Mouse (Mus musculus) lung, postnatal 36 days (tissue): ENCODE results near the gene Btbd2.

ENCODE experiments used
- DNase-seq: peaks from one replicate; pipeline ENCODE4 v3.0.0; 2022; ENCODE audit warnings: mixed read lengths

Gene Btbd2

DNA sequence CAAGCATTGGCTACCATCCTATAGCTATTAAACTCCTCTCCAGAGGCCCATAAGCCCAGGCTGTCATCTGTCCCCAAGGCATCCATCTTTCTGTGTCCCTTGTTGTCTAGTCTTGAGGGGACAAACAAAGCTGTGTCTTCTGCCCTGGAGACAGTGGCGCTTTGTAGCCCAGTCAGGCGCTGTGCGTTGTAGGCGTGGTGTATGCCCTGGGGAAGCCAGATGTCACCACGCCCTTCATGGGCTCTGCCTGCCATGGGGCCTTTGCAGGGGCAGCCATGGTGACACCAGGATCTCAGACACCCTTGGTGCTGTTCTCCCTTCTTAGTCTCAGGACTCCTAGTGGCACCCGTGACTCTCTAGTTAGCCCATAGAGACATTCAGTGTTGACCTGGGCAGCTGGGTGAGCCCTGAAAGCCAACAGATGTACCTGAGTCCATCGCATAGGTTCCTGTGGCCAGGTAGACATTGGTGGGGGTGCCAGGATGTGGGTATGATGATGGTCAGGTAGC lies 52.8 kb downstream of the Btbd2 start:
- DNase-seq, result no peak

DNA sequence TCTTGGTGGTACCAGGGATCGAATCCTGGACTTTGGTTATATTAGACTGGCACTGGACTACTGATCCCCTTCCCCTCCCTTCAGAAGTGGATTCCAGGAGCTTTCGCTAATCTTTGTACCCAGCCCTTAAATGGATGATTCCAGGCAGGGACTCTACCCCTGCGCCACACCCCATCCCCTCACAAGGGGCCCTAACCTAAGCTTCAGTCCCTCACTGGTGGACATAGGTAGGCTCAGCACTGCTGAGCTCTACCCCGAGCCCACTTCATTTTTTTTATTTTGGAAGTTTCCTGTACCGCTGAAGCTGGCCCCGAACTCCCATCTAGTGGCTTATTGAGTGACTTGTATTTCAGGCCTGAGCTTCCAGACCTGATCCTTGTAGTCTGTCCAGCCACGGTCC lies 53.5 kb downstream of the Btbd2 start:
- no peak for DNase-seq

DNA sequence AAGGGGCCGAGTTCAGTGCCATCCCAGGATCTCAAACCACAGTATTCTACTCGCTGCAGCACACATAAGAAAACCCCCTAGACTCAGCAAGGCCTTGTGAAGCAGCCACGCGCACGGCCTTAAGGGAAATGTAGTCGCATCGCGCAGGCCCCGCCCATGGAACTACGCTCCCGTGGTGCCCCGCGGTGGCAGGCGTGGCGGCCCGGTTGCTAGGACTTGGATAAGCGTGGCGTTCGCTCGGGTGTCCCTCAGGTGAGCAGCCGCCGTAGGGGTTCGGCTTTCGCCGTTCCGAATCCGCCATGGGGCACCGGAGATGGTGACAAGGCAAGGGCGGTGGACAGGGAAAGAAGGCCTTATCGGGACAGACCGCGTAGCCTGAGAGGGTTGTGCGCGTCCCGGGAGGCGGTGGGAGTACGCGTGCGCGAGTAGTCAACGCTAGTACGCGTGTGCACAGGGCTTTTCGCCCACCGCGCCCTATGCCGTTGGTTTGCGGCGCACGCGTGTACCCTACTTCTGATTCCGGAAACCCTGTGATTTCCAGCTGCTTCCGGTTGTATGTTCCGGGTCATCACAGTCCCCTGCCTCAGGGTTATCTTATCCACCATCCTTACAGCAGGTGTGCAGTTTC lies 54.1 kb downstream of the Btbd2 start, which contains the start of the genes Scamp4 and Adat3:
TSS of gene Scamp4 (plus strand) at position 175 of the 628 bp plus-strand sequence.
TSS of gene Adat3 (plus strand) at position 183 of the 628 bp plus-strand sequence.
- DNase-seq, result peak; percentile 97

DNA sequence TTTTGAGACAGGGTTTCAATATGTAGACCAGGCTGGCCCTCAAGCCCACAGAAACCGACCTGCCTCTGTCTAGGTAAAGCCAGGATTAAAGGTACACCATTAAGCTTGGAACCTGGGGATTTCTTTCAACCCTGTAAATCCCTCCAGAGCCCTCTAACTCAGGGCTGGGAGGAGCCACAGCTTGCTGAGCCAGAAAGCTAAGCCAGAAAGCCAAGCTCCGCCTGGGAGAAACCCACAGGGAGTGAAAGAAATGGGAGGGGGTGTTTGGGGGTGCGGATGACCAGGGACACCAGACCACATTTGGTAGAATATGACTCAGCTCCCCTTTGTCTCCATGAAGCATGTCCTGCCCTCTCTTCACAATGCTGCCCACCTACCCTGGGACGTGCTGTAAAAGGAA lies 60.6 kb downstream of the Btbd2 start:
- DNase-seq, result no peak
